Mouse (Mus musculus) splenic B cell, adult 2 months (primary cell): Measurements from ENCODE around the gene Atg2a.
A peak's percentile ranks its signal among the peaks of the same experiment; 100 is the strongest.

Experiments
- DNase-seq: peaks from one replicate; pipeline ENCODE4 v3.0.0-alpha.2; 2011; ENCODE audit warnings: low read depth, low spot score
- H3K27me3 ChIP-seq: 2 replicates; pipeline ENCODE4 v1.6.1; 2012; ENCODE audit warnings: mild to moderate bottlenecking, low read length, moderate library complexity, mixed read lengths; ENCODE audit not compliant: control insufficient read depth, poor library complexity, insufficient read depth, severe bottlenecking
- H3K36me3 ChIP-seq: 2 replicates; pipeline ENCODE4 v1.6.1; 2012; ENCODE audit warnings: mild to moderate bottlenecking, low read length, moderate library complexity, mixed read lengths; ENCODE audit not compliant: control insufficient read depth, poor library complexity, insufficient read depth, severe bottlenecking

The Atg2a gene

GRCm38 (mm10) chr19:6264945-6265344 lies 23.5 kb downstream of the Atg2a start:
- DNase-seq = no peak
- Histone ChIP-seq H3K36me3 (no peaks in the 10 kb centered on the region; the same call in 1 of the 2 replicates), H3K27me3 (no peaks in the 10 kb centered on the region)

GRCm38 (mm10) chr19:6265727-6266182 lies 24.3 kb downstream of the Atg2a start:
- Histone ChIP-seq H3K27me3 (no peaks in the 10 kb centered on the region), H3K36me3 (no peaks in the 10 kb centered on the region)
- DNase-seq = no peak

GRCm38 (mm10) chr19:6267306-6268169 lies 26.1 kb downstream of the Atg2a start:
- DNase-seq = no peak
- H3K36me3 ChIP-seq = no peaks in the 10 kb centered on the region
- H3K27me3 ChIP-seq = no peaks in the 10 kb centered on the region

- peak; percentile 95 for DNase-seq
- Histone ChIP-seq H3K36me3 (no peaks in the 10 kb centered on the region), H3K27me3 (no peaks in the 10 kb centered on the region)
Measured at GRCm38 (mm10) chr19:6268170-6268528, 26.7 kb downstream of the Atg2a start.

GRCm38 (mm10) chr19:6268670-6269132 lies 27.2 kb downstream of the Atg2a start:
- no peaks in the 10 kb centered on the region for H3K27me3 ChIP-seq
- no peaks in the 10 kb centered on the region for H3K36me3 ChIP-seq
- no peak for DNase-seq

- Histone ChIP-seq H3K27me3 (no peaks in the 10 kb centered on the region), H3K36me3 (no peaks in the 10 kb centered on the region)
- DNase-seq = no peak
Measured at GRCm38 (mm10) chr19:6269798-6270475, 28.5 kb downstream of the Atg2a start.

GRCm38 (mm10) chr19:6270661-6271060 lies 29.2 kb downstream of the Atg2a start:
- no peaks in the 10 kb centered on the region for H3K36me3 ChIP-seq
- no peak for DNase-seq
- H3K27me3 ChIP-seq = no peaks in the 10 kb centered on the region

- no peak for DNase-seq
- Histone ChIP-seq H3K36me3 (no peaks in the 10 kb centered on the region), H3K27me3 (no peaks in the 10 kb centered on the region)
Measured at GRCm38 (mm10) chr19:6271206-6271605, 29.7 kb downstream of the Atg2a start.

GRCm38 (mm10) chr19:6272053-6272452 lies 30.6 kb downstream of the Atg2a start:
- DNase-seq = no peak
- no peaks in the 10 kb centered on the region for H3K27me3 ChIP-seq
- H3K36me3 ChIP-seq = no peaks in the 10 kb centered on the region

GRCm38 (mm10) chr19:6272738-6273137 lies 31.3 kb downstream of the Atg2a start:
- no peaks in the 10 kb centered on the region for H3K36me3 ChIP-seq
- no peak for DNase-seq

GRCm38 (mm10) chr19:6273592-6273991 lies 32.1 kb downstream of the Atg2a start:
- DNase-seq = no peak
- Histone ChIP-seq H3K27me3 (no peaks in the 10 kb centered on the region), H3K36me3 (no peaks in the 10 kb centered on the region)

More at GRCm38 (mm10) chr19:6272738-6273137, 31.3 kb downstream of the Atg2a start:
- H3K27me3 ChIP-seq = no peaks in the 10 kb centered on the region

- H3K27me3 ChIP-seq = no peaks in the 10 kb centered on the region
- H3K36me3 ChIP-seq = no peaks in the 10 kb centered on the region; the same call in 1 of the 2 replicates
- no peak for DNase-seq
Measured at GRCm38 (mm10) chr19:6273998-6274608, 32.6 kb downstream of the Atg2a start.

- DNase-seq = peak; percentile 93
- Histone ChIP-seq H3K36me3 (peaks cover 2% of the 10 kb centered on the region; the same call in 1 of the 2 replicates), H3K27me3 (no peaks in the 10 kb centered on the region)
Measured at GRCm38 (mm10) chr19:6275740-6276389, 34.4 kb downstream of the Atg2a start.
